Mouse (Mus musculus): ENCODE results near the gene Pcsk7.

Gene Pcsk7

DNA sequence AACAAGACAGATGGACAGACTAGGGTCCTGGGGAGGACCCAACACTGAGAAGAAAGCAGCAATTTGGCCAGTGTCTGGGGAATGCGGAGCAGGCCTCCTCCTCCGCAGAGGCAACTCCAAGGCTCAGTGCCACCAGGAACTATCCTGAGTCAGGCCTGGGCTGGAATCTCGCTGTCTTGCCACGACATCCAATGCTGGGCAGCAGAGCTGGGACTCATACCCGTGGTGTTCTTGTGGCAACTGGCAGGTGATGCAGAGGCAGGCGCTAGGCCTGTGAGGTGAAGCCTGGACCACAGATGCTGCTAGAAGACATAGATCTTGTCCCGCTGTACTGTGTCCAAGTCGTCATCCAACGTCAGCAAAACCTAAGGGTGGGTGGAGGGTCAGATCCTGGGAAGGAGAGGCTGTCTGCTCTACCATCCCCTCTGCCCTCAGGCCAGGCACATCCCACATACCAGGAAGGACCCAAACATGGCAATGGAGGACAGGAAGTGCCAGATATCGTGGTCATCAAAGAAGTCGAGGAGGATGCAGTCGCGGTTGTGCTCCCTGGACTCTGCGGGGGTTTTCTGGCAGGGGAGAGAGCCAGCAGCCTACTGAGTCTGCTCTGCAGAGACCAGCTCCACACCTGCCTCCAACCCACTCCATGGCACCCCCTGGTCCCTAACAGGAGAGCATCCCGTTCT is 32.8 kb downstream of the Pcsk7 start:
- DNase-seq (ENCODE audit: low read depth, low spot score), result no peak

DNA sequence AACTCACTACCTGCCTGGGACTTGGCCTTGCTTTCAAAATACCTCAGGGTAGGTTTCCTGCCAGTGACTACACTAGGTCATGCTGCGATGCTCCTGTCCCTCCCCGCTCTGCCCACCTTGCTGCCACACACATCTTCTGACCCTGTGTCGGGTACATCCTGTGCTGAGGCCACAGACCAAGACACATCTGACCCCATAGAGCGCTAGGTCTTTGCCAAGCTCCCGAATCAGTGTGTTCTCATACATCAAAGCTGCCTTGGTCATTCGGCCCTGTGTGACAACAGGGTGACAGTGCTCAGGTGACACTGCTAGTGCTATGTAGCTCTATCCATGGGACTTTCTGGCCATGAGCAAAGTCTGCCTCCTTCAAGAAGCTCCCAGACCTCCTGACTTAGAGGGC is 33.5 kb downstream of the Pcsk7 start:
- no peak for DNase-seq (ENCODE audit: low read depth, low spot score)

DNA sequence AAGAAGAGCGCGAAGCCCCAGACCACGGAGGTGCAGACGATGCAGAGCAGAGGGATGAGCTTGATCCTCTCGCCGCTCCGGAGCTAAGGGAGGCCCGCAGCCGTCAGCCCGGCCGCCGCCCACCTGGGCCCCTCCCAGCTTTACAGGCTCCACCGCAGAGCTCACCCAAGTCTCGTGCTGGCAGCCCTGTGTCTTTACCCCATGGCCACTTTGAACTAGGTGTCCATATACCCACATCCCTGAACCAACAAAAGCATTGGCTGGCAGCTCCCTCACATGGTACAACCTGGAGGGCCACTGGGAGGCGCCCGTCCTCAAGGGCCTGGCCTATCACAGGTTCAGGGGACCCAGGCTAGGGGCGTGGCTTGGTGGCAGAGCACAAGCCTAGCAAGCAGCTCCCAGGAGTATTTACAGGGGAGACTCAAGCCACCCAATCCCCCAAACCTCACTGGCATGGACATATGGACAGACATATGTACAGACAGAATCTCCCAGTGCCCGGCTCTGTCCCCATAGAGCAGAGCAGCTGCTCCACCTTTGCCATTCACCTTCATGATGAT is 35.1 kb downstream of the Pcsk7 start:
- no peak for DNase-seq (ENCODE audit: low read depth, low spot score)

DNA sequence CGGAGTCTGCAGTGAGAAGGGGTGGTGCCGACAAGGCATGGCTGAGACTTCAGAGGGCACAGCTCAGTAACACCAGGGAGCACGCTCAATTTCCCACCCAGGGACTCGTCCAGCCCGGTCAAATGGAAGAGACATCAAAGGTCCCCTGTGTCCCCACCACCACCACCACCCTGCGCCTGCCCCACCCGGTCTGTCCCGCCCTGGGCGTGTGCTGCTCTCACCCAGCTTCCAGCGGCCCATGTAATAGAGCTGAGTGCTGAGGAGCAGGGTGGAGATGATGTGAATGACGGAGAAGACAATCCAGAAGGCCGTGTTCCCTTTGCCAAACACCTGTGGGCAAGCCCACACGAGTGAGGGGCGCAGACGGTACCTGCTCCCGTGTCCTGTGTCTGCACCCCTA is 36.2 kb downstream of the Pcsk7 start:
- no peak for DNase-seq (ENCODE audit: low read depth, low spot score)

DNA sequence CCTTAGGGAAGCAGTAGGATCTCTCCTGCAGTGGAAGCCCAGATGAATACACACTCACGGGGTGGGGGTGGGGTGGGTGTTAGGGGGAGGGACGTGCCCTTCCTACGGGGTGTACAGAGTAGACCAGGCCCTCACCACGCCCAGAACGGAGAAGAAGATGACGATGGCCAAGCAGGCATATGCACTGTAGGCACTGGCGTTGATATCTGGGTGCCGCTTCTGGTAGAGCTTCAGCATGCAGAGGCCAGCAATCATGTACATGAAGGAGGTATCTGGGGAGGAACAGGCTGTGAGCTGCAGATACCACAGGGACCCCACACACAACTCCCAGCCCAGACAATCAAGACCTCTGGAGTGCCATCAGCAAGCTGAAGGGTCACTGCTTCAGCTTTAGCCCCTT is 36.6 kb downstream of the Pcsk7 start:
- no peak for DNase-seq (ENCODE audit: low read depth, low spot score)

DNA sequence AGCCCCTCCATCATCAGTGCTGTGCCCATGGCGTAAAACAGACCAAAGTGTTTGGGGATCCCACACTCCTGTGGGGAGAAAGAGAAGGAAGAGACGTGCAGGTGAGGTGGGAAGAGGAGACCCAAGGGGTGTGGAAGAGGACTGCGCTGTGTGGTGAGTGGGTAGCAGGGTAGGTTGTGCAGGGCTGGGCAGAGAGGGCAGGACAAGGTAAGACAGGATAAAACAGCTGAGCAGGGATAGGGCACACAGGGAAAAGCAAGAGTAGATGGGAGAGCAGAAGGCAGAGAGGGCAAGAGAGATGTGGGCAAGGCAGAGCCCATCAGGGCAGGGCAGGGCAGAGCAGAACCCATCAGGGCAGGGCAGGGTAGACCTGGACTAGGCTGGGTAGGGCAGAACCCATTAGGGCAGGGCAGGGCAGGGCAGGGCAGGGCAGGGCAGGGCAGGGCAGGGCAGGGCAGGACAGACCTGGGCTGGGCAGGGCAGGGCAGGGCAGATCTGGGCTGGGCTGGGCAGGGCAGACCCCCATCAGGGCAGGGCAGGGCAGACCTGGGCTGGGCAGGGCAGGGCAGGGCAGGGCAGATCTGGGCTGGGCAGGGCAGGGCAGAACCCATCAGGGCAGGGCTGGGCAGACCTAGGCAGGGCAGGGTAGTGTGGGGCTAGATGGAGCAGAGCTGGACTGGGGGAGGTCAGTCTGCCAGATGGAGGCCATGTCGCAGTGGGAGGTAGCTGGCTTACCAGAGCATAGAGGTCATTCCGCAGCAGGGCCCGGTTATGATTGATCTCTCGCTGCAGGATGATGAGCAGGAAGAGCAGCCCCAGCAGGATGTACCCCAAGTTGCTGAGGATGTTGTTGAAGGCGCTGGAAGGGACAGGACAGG is 37.6 kb downstream of the Pcsk7 start:
- no peak for DNase-seq (ENCODE audit: low read depth, low spot score)

DNA sequence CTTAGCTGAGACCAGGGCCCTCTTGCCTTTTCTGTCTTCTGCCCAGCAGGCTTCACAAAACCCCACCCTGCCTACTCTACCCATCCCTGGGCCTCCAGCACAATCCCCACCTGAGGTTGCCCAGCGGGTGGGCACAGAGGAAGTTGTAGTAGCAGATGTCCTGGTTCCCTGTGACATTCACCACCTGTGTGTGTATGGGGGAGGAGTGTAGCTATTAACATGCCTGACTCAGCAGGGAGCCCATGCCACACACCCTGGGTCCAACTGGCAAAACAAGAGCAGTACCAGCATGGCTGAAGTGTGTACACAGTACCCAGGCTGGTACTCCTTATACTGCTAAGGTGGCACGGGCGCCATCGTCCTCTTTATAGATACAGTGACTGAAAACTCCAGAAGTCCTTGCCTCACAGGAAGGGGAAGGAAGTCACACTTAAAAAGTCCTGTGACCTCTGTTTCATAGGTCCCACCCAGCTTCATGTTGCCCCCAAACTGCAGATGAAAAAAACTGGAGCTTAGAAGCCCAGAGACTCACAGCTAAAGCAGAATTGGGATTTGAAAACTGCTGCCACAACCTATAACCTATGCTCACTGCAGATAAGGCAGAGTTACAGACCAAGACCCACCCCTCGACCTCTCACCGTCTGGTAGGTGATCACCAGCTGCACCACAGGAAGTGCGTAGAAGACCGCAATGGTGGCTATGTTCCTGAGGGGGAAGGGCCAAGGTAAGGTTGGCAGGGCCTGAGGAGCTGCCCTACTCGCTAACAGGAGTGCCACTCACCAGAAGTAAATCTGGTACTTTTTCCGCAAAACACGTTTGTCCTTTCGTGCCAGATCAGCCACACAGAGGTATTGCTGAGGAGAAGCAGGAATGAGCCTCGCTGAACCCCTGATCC is 38.5 kb downstream of the Pcsk7 start:
- no peak for DNase-seq (ENCODE audit: low read depth, low spot score)

DNA sequence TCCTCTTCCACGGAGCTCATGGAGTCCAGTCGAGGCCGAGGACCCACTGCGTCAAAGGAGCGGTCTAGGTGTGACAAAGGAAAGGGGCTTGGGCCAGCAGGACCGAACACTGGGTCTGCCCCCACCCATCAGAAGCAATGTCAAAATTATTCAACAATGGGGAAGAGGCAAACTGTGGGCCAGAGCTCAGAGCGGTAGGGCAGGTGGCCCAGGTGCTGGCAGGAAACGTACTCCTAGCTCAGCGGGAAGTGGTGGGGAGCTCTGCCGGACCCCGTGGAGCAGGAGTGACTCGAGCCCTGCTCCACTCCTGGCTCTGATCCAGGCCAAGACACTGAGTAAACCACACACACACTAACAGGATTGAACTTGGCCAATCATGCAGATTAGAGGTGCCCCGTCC is 39.4 kb downstream of the Pcsk7 start:
- DNase-seq (ENCODE audit: low read depth, low spot score), result no peak

DNA sequence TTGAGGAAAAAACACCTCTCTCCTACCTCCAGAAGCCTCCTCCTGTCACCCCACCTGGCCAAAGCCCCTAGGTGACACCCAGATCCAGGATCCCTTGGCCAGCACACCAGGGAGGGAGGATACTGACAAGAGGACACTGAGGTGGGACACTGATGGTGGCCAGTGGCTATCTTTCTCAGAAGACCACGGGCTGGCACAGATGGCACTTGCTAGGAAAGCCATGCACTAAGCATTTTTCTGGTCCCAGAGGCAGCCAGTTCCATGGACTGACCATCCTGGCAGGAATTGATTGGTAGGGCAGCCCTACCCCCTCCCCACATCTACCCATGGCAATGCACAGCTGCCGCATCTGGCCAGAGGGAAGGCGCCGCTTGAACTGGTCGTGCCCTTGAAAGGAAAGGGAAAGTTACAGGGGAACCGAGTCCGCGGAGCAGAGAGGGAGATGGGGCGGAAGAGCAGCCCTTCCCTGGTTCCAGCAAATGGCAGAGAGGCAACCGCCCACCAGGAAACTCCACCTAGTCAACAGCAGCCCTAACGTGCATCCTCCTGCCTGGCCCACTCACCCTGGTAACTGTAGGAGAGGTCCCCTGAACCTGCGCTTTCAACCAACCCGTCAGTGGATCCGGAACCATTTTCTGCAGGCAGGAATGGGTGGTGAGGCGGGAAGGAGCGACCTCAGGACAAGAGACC is 40.0 kb downstream of the Pcsk7 start:
- no peak for DNase-seq (ENCODE audit: low read depth, low spot score)

DNA sequence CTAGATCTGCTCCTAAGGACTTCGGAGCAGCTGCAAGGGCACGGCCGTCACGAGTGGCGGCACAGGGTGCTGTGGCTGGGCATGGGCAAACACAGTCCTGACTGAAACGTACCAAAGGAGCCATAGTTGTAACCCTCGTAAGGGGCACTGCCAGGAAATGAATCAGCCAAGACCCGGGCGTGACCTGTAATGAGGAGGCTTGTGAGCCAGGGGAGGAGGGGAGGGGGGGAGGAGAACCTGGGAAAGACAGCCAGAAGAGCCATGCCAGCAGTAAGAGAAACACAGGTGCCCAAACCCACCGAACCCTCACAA is 40.5 kb downstream of the Pcsk7 start:
- no peak for DNase-seq (ENCODE audit: low read depth, low spot score)

DNA sequence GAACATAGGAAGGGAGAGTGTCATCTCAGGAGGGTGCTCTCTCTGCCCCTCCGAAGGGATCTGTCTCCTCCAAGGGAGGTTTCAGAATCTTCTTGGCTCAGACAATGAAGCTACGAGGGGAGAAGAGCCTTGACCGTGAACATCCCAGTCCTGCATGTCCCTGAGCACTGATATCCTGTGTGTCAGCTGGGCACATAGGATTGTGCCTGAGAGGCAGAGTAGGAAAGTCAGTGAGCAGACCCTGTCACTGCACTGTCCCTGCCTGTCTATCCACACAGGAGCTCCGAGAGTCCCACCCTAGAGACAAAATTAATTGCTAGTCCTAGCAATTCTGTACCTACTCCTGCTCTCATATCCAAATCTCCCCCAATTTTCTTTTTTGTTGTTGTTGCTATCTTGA is 45.8 kb downstream of the Pcsk7 start:
- DNase-seq (ENCODE audit: low read depth, low spot score), result no peak

DNA sequence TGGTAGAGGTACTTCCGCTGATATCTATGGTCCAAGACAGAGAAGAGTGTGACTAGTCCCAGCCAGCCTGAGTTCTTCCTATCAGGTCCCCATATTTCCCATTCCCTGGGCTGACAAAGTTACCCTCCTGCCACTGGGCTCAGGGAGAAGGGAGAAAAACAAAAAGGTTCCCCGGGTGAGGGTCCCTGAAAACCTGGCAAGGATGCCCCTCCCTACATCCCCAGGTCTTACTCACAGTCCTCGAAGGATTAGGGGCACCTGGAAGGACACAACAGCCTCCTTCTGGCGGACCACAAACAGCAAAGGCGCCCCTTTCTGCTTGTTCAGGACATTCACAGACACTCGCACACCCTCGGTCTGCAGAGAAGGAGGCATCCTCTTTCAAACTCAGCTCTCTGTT is 46.6 kb downstream of the Pcsk7 start:
- no peak for DNase-seq (ENCODE audit: low read depth, low spot score)

DNA sequence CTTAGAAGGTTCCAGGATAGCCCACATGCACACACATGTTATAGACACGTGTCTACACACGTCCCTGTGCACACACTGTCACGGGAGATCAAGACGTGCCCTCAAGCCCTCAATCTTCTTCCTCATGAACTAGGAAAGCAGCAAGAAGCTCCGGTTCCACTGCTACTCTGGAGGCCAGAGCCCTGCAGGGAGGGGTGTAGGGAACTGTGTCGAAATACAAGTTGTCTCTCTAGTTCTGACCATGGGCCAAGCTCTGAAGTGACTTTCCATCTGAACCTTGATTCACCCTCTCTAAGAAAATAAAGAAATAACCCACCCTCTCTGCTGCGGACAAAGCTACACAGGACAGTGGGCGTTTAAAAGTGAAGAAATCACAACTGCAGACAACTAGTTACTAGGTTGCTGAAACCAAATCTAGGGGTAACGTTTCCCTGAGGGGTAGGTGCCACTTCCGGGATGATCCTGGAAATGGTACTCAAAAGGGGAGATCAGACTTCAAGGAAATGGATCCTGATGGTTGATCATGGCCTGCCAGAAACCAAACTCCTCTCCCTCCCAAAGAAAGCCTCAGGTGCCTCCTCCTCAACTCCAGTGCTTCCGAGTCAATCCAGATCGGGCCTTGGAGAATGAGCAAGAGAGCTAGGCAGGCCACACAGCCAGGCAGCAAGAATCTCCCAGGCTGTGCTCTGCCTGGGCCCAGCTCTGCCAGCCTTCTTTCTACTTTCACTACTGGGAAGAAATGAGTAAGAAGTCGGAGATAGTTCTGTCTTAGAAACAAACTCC is 47.4 kb downstream of the Pcsk7 start:
- DNase-seq (ENCODE audit: low read depth, low spot score), result no peak

DNA sequence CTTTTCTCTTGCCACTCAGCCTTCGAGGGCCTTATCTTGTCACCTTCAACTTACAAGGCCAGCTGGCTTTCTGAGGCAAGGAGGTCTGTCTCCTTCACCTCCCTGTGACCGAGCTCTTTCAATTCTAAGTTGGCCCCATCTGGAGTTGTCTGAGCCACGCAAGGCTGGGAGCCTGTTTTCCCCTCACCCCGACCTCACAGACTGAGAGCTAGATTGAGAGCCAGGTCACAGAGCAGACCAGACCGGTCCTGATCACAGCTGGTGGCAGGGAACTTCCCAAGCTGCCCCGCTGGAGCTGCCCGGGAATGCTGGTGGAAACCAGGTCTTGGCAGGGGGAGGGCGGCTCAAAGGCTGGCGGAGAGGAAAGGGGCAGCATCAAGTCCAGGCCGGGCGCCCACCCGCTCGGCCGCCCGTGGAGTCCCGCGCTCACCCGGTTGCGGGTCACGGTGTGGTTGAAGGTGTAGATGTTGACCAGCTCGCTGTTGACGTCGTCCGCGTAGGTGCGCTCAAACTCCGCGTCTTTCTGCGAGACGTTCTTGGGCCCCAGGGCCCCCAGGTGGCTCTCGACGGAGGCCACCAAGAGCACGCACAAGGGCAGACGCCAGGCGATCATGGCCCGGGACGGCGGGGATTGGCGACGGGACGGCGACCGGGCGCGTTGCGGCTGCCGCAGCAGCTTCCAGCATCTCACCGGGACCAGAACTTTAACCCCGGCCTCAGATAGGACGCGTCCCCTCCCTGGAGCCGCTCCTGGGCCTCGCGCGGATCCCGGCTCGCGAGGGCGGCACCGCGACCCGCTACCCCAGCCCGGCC is 48.2 kb downstream of the Pcsk7 start:
- DNase-seq (ENCODE audit: low read depth, low spot score), result peak; percentile 59

DNA sequence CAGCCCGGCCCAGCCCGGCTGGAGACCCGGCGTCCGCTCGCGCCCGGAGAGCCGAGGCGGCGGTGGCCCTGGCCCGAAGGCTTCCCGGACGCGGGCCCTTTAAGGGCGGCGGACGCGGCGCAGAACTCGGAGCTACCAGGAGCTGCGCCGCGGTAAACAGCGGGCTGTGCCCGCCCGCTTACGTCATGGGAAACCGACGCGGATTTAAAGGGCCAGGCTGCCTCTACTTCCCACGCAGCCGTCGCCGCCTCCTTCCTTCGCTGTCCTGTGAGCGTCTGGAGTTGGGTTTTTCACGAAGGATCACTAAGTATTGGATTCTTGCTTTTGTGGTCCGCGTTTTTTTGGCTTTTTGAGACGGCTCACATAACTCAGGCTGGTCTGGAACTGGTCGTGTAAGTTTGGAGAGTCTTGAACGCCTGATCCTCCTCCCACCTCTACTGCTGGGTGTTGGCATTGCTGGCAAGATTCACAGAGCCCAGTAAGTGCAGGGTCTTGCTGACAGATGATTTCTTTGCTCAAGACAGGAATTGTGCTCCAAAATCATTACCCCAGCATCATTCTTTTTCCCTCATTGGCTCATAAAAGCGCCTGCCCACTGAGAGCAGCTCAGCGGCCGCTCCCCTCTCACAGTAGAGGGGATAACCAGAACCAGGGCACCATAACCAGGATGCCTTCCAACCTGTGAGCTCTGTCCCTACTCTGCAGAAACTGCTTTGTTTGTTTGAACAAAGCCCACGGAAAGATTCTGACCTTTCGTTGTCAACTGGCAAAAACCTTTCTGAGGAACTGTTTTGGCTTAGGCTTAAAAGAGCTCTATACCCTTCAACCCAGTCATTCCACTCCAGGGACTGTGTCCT is 49.0 kb downstream of the Pcsk7 start, which contains the start of gene Sidt2:
Gene Sidt2 (minus strand): TSS at position 152 of the 857 bp plus-strand sequence.
- peak; percentile 90 for DNase-seq (ENCODE audit: low read depth, low spot score)

DNA sequence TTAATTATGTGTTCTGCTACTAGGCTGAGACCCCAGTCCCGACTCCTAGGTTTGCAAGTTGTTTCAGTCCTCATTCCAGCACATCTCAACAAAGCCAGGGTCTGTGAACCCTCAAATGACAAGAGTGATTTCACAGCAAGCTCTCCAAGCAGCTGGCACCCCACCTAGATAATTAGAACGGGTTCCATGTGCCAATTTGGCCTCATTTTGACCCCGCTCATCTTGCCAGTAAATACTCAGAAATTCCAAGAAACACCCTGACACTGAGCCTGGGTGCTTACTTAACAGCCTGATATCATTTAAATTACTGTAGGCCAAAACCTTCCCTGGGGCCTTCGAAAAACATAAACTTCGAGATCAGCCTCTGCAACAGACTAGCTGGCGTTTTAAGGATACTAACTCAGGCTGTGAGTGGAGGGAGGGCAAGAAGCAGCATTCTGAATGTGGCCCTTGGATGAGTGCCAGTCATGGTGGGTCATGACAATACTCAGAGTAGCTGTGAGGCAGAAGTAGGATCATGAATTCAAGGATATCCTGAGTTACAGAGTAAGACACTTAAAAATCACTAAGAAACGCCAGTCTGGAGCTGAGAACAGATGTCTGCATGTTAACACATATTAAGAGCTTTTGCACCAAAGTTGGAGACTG is 51.9 kb downstream of the Pcsk7 start:
- DNase-seq (ENCODE audit: low read depth, low spot score), result no peak

DNA sequence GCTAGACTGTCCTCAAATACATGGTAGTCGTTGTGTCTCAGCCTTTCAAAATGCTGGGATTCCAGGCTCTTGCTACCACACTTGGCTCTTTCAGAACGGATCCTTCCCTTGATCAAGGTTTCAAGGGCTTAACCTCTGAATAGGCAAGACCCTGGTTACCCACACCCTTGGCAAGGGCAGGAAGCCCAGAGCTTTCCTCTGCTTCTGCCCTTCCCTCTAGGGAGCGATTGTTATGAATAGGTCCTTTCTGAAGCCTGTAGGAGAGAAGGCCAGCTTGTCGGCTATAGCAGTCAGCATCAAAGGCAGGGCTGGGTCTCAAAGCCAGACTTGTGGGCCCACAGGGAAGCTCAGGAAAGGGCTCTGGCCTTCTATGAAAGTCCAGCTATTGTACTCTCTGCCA is 52.6 kb downstream of the Pcsk7 start:
- no peak for DNase-seq (ENCODE audit: low read depth, low spot score)

DNA sequence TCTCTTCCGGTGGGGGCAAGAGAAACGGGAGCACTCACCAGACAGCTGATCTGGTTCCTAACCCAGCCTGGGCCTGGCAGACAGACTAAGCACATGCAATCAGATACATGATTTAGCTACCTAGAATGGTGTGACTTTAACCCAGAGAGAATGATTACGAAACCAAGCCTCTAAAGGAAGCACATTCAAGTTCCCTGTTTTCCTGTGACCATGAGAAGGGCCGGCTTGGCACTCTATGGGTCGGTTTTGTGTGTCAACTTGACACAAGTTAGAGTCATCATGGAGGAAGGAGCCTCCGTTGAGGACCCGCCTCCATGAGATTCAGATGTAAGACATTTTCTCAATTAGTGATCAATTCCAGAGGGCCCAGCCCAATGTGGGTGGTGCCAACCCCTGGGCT is 53.4 kb downstream of the Pcsk7 start:
- DNase-seq (ENCODE audit: low read depth, low spot score), result no peak

All from skeletal muscle tissue, adult 2 months (tissue).